Mouse (Mus musculus) E14TG2a.4 (cell line): ENCODE measurements around the gene Nek11.

Experiments
- CTCF ChIP-seq: conservative IDR thresholded peaks from 2 replicates; pipeline ENCODE4 v1.5.1; 2014; ENCODE audit warnings: low read length
- POU5F1 ChIP-seq: IDR thresholded peaks from 2 replicates; pipeline ENCODE4 v1.6.1; 2014; ENCODE audit warnings: low read length, borderline replicate concordance

GRCm38 (mm10) chr9:105362181-105362580 is 33.1 kb downstream of the Nek11 start:
- TF ChIP-seq CTCF (no peak), POU5F1 (no peak)
